Mouse (Mus musculus) CD4-positive, CD25-positive, alpha-beta regulatory T cell, adult 4 months (primary cell): Measurements from ENCODE around the gene Arid3b. TPM values are rescaled to one million over a fixed set of nuclear protein-coding genes. Genes with fewer than 3 reads are reported as not detected.

ENCODE experiments used
- ATAC-seq: one replicate; pipeline ENCODE4 v1.8.0; 2017
- polyA plus RNA-seq, 2 experiments: library from polyadenylated mRNA; unstranded; fragments of 100-300 nt; shearing (Covaris generic); gene quantifications; one replicate each; pipeline ENCODE4 v1.2.1; 2017

Arid3b gene
- polyA plus RNA-seq, 2 experiments from 2014 or later, result 25.2 to 35.4 TPM

DNA sequence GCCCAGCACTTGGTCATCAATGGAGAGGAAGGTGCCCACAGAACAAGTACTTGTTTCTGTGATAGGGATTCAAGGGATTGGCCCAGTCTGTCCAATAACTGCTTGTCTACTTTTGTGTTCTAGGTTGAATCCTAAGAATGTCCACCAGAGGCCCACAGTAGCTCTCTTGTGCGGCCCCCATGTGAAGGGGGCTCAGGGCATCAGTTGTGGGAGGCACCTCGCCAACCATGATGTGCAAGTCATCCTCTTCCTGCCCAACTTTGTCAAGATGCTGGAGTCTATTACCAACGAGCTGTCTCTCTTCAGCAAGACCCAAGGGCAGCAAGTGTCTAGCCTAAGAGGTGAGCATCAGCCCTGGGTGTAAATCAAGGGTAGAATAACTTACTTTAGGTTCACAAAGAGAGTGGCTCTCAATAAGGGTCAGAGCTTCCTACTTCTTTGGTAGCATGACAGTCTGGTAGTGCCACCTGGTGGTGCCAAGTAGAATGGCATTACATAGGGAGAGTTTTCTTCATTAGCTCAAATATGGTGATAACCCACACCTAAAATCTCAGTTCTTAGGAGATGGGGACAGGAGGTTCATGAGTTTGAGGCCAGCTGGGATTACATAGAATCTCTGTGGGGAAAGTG, 92.0 kb downstream of the Arid3b start:
- ATAC-seq, result peak; percentile 76

Other genes with a start within 250 kb of the Arid3b start
- 10 to 100 TPM; 27.0 to 48.2 TPM for gene Ulk3, start 247.3 kb downstream of the Arid3b start, polyA plus RNA-seq
- not detected for gene Cplx3, start 230.5 kb downstream of the Arid3b start, polyA plus RNA-seq
- 1 to 10 TPM in 1 of 2 experiments, under 1 TPM in 1; 0.79 to 1.4 TPM for gene Lman1l, start 216.0 kb downstream of the Arid3b start, polyA plus RNA-seq
- gene Csk, start 183.2 kb downstream of the Arid3b start, polyA plus RNA-seq, result 100 to 1,000 TPM; 110 to 150 TPM
- not detected for gene Cyp1a2, start 153.1 kb downstream of the Arid3b start, polyA plus RNA-seq
- not detected for gene Cyp1a1, start 148.9 kb downstream of the Arid3b start, polyA plus RNA-seq
- 10 to 100 TPM; 30.2 to 30.5 TPM for gene Edc3, start 128.3 kb downstream of the Arid3b start, polyA plus RNA-seq
- gene Clk3, start 70.9 kb downstream of the Arid3b start, polyA plus RNA-seq, result 100 to 1,000 TPM in 1 of 2 experiments, 10 to 100 TPM in 1; 95.0 to 107 TPM
- 100 to 1,000 TPM; 138 to 191 TPM for gene Ubl7, start 74.2 kb upstream of the Arid3b start, polyA plus RNA-seq
- not detected for gene Sema7a, start 103.3 kb upstream of the Arid3b start, polyA plus RNA-seq
- gene Cyp11a1, start 169.6 kb upstream of the Arid3b start, polyA plus RNA-seq, result not detected
- gene Stra6, start 227.0 kb upstream of the Arid3b start, polyA plus RNA-seq, result 1 to 10 TPM; 3.8 to 7.2 TPM